Mouse (Mus musculus): ENCODE results near the gene Sstr4. TPM values are rescaled to one million over a fixed set of nuclear protein-coding genes. Genes with fewer than 3 reads are reported as not detected.

Sstr4 gene
- polyA plus RNA-seq, 1 experiment, result 0.47 TPM

DNA sequence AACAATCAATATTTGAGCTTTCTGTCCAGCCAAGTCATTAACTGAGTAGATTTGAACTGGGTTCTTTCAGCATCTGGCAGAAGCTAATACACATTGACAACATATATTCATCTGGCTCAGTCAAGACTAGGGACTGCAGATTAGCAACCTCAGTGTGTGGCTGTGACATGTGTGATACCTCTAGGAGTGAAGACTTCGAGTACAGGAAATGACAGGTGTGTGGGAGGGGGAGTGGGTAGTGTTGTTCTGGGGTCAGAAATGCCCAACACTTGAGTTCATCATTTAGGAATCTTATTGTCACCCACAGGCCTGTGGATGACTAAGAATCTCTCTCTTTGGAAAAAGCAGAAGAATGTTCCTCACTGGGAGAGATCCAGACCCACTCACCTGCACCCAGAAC is 26.0 kb downstream of the Sstr4 start:
- no peak for DNase-seq (ENCODE audit: low read depth, low spot score)
- 17% methylated on average over 1 of the region's 1 CpGs for WGBS

DNA sequence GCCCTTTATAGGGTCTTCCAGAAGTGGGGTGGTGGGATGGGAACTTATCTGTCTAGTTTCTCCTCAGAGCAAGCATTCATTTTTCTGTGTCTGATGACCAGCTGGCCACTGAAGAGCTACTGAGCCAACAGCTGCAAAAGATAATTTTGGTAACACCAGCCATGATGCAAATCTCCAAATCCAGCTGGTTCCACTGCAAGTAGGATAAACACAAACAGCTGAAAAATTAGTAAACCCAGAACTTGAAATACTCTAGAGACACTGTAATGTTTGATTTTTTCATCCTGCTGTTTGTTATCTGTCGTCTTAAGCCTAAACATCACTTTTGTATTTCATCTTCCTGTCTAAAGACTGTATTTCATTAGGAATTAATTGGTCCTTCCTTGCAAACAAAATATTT is 26.6 kb downstream of the Sstr4 start:
- 47% methylated on average over 1 of the region's 1 CpGs for WGBS
- no peak for DNase-seq (ENCODE audit: low read depth, low spot score)

DNA sequence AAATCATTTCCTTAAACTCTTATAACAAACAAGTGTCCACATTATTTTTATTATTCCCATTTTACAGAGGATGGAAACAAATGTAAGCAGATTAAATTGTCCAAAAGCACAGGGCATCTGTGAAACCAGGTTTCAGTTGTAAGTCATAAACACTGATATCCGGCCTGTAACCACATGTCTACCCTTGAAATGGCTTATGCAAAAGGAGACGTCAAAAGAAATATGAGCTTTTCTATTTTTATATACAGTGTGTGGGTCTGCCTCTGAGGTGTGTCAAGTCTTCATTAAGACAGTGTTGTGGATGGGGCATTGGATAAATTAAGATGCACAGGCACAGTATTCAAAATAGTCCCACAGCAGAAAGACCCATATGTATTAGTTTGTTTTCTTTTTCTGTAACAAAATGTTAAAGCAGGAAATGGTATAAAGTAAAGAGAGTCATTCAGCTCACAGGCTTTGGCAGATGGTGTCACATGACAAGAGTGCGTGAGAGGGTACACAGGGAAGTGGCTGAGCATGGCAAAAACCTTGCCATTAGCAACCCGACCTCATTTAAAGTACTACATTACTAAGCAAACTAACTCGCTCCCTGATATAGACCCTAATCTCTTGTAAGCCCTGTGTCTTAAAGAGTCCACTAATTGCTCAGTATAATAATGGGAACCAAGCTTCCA is 30.7 kb downstream of the Sstr4 start:
- 69% methylated on average over 5 of the region's 5 CpGs for WGBS
- DNase-seq (ENCODE audit: low read depth, low spot score), result no peak

DNA sequence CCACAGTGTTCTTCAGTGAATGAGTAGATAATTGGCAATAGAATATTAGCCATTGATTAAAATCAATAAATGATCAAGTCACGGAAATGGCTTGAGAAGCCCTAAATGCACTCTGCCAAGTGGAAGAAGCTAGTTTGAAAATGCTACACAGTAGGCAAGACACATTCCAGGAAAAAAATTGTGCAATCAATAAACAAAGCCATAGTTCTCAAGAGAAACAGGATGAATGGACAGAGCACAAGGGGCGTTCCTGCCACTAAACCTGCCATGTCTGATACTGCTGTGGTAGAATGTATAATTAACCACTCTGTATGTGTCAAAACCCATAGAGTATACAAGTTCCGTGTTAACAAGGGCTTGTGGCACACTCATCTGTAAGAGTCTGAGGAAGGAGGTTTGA is 32.4 kb downstream of the Sstr4 start:
- no peak for DNase-seq (ENCODE audit: low read depth, low spot score)
- 67% methylated on average over 3 of the region's 3 CpGs for WGBS

DNA sequence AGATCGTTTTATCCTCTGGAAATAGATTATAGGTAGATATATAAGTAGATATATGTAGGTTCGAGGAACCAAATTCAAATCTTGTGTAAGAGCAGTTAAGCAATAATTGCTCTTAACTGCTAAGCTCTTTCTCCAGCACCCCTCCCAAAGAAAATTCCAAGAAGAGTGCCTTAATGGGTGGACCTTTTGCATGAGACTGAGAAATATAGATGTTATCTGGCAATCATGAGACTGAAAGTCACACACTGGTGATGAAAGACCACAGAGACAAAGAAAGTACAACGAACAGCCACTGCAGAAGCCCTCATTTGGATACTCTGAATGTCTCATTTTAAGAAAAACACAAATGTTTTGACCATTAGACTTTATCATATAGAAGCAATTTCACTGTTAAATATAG is 33.4 kb downstream of the Sstr4 start:
- no peak for DNase-seq (ENCODE audit: low read depth, low spot score)
- WGBS, result 52% methylated on average over 3 of the region's 3 CpGs

DNA sequence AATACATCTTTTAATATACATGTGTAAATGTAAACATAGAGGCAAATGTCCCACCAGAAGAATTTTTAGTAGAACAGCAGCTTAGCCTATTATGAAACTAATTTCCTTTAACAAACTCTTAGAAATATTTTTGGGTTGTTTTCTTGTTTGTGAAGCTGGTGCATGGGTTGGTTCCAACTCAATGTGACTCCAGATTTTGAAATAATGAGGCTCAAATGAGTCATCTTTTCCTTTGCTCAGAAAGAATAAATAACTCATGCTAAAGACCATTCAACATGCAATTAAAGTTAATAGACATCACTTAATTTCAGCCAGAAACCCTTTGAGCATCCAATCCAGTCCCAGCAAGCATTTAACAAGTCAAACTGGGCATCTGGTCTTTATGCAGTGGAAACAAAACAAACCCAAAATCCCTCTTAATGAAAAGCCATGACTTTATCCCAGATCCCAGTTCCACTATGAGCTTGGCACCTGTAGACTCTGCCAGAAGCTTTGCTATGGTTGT is 33.9 kb downstream of the Sstr4 start:
- DNase-seq (ENCODE audit: low read depth, low spot score), result no peak

DNA sequence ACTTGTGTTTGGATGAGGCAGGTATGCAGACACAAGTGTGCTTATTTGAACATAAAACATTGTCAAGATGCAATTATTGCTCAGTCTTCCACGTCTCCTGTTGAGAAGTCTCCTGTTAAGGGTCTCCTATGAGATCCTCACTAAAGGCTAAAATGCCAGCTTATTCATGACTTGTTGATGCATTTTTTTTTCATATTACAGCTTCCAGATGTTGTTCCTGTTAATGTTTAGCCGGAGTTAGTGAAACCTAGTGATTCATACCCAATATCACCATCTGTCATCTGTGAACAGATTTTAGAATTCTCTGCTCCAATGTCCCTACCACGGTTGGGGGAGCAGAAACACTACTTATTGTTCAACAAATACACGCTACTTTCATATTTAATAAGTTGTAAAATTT is 35.8 kb downstream of the Sstr4 start:
- WGBS, result 51% methylated on average over 4 of the region's 4 CpGs
- no peak for DNase-seq (ENCODE audit: low read depth, low spot score)

DNA sequence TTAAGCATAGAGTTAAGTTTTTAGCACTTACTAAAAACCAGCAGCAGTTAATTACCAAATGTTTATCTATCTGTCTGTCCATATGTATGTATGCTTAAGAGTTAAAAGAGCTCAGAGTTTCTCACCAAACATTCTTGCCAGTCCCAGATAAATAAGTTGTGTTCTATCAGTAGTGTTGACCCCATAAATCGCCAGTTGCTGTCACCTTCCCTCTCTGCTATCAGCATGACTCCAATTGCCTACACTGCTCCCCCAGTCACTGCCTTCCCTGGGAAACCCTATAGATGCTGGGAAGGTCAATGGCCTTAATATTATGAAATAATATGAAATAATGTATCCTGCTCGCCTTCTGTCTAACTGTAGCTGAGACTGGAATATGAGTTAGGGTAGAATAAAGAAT is 37.2 kb downstream of the Sstr4 start:
- WGBS, result 64% methylated on average over 2 of the region's 2 CpGs

DNA sequence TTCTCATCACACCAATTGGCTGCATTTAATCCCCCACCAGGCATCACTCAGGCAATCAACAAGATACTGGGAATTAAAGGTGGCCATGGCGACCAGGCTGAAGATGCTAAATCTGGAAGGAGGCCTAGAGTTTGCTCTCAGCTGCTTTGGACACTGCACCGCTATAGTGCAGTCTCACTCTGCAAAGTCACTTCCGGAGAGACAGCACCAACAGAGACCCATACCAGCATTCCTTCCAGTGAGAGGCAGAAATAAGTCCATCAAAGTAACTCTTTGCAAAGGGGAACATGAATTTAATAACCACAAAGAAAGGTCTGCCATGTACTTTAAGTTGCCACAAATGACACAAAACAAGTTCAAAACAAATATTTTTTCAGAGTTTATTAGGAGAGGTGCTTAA is 41.1 kb downstream of the Sstr4 start:
- WGBS, result 59% methylated on average over 3 of the region's 3 CpGs
- no peak for DNase-seq (ENCODE audit: low read depth, low spot score)

More for the DNA sequence above, 37.2 kb downstream of the Sstr4 start:
- no peak for DNase-seq (ENCODE audit: low read depth, low spot score)

DNA sequence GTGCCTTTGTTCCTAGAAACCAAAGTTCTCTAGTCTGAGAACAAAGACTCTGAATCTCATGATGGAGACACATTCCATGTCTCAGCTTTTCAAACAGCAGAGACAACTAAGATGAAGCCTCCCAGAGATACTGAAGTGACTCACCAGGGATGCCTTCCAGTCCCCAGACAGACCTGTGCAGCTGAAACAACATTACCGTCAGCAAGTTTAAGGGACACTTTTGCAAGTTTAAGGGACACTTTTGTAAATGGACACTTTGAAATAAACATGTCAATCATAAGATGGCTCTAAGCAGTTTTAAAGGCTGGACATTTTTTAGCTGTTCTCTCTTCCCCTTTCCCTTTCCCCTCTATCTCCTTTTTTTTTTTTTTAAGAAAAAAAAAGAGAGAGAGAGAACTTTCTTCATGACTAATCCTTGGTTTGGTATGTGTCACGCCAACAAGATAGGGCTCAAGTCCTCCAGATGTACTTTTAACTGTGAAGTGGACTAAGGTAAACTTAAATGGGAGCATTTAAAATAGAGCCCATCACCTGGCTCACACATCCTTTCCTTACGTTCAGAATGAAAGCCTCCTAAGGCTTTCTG is 44.6 kb downstream of the Sstr4 start:
- 50% methylated on average over 3 of the region's 3 CpGs for WGBS
- DNase-seq (ENCODE audit: low read depth, low spot score), result no peak

DNA sequence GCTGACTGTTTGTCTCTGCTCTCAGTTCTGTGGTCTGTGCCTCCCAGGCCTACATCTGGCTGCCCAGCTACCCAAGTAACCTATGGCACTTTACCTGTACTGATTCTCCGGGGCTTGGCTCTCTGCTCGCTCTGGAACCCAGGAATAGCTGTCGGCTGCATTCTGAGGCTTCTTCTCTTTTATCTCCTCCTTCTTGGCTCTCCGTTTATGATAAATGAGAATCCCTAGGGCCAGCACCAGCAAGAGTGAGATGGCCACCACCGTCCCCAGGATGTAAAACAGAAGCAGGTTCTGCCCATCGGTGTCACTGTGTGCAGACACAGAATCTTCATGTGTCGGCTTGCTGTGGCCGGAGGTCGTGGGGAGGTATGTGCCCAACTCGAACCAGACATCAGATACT is 46.3 kb downstream of the Sstr4 start:
- WGBS, result 74% methylated on average over 10 of the region's 10 CpGs
- no peak for DNase-seq (ENCODE audit: low read depth, low spot score)

DNA sequence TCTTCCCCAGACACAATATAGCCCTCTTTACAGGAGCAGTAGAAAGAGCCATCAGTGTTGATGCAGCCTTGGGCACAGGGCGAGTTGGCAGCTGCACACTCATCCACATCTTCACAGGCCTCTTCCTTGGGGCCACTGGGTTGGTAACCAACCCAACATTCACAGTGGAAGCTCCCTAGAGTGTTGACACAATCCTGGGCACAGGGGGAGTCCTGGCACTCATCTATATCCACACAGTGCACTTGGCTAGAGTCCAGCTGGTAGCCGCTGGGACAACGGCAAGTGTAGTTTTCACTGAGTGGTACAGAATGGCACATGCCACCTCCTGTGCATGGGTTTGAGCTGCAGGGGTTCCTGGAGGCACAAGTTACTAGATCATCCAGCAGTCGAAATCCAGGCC is 47.0 kb downstream of the Sstr4 start:
- no peak for DNase-seq (ENCODE audit: low read depth, low spot score)
- WGBS, result 66% methylated on average over 4 of the region's 4 CpGs

DNA sequence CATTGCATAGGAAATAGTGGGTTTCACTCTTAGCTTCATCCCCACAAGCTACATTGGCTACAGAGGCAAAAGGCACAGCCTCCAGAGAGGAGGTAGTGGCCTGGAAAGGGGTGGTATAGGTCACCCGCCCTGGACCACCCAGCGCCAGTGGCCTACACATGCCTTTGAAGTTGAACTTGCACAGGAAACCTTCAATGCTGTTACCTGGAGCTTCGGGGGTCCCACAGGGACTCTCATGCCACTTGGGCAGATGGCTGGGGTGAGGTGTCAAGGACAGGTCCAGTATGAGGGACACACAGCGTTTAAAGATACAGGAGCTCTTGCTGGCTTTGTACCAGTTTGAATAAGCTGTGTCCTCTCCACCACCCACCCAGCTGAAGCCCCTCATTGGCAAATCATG is 47.6 kb downstream of the Sstr4 start:
- DNase-seq (ENCODE audit: low read depth, low spot score), result no peak
- 81% methylated on average over 4 of the region's 4 CpGs for WGBS

DNA sequence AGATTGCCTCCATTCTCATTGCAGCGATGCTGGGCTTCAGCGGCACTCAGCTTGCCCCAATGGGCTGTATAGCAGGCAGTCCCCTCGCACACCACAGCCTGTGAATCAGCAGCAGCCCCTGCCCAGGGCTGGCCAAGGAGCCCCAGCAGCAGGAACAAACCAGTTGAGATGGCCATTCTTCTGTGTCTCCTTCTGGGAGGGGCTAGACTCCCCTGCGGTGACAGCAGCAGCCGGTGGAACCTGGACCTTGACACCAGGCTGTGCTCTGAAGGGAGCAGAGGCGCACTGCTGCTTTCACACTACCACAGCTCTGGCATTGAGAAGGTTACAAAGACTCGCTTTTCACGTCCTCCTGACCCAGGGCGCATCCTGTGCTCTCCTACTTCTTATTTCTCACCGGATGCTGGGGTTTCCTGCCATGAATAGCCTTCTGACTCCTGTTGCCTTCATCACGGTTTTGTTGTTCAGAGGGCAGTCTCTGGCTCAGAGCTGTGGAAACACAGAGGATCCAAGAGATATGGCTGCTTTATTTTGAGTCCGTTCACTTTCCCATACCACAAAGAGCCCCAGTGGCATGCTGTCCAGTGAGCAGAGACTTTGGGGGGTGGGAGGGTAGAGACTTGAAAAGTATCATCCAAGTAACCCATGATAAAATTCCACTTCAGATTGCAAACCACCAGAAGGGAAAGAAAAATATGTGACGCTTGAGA is 48.3 kb downstream of the Sstr4 start, which contains the start of gene Cd93:
Gene Cd93, minus strand, starts transcription at position 315 of the 710 bp plus-strand sequence.
- WGBS, result 43% methylated on average over 13 of the region's 13 CpGs
- no peak for DNase-seq (ENCODE audit: low read depth, low spot score)

DNA sequence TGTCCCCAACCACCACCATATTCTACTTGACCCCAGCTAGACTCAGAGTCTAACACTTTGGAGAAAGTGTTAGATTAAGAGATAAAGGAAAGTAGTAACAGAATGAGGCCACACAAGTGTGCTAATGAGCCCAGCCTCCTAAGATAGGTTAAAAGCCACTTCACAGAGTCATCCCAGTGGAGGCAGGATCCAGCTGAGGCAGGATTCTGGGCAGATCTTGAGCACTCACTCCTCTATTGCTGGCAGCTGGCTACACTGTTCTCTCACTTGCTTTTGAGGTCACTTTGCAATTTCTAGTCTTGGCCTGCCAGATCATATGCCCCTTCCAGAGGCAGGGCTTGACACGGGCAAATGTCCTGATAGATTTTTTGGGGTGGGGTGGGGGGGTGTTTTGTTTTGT is 49.3 kb downstream of the Sstr4 start:
- WGBS, result 71% methylated on average over 1 of the region's 1 CpGs

DNA sequence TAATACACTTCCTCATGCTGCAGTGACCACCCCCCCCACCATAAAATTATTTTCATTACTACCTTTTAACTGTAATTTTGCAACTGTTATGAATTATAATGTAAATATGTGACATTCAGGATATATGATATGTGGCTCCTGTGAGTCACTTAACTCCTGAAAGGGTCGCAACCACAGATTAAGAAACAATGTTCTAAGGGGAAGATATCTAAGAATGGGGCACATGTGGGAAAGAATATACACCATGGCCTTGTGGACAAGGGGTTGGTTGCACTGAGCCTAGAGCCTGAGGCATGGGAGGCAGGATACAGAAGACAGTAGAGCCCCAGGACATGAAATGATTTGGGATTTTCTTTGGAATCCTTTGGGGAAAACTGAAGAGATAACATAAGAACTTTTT is 50.5 kb downstream of the Sstr4 start:
- 92% methylated on average over 1 of the region's 1 CpGs for WGBS
- no peak for DNase-seq (ENCODE audit: low read depth, low spot score)

More for the DNA sequence above, 49.3 kb downstream of the Sstr4 start:
- no peak for DNase-seq (ENCODE audit: low read depth, low spot score)

Other genes with a start within 250 kb of the Sstr4 start
- 16.6 and 22.5 TPM in 2 replicates for gene Thbd, start 12.8 kb downstream of the Sstr4 start, polyA plus RNA-seq (2012; rRNA removed)
- gene Cd93, start 48.2 kb downstream of the Sstr4 start, polyA plus RNA-seq (2012; rRNA removed), result 2.6 and 5.1 TPM in 2 replicates

All from large intestine, adult 2 months (tissue).